Mouse (Mus musculus): Measurements from ENCODE around the gene Trim33. TPM values are rescaled to one million over a fixed set of nuclear protein-coding genes. Genes with fewer than 3 reads are reported as not detected.
A peak's percentile ranks its signal among the peaks of the same experiment; 100 is the strongest.

Gene Trim33
- polyA plus RNA-seq, 1 experiment from 2014 or later: 26.9 TPM

GRCm38 (mm10) chr3:103384949-103385348 lies 105.9 kb downstream of the Trim33 start:
- H3K9ac ChIP-seq (replicated peaks): no peak overlapping the region
- H3K27ac ChIP-seq (replicated peaks): no peak overlapping the region
- no peak overlapping the region for H3K4me3 ChIP-seq (replicated peaks)
- H3K27me3 ChIP-seq (replicated peaks): no peaks in the 10 kb centered on the region
- no peaks in the 10 kb centered on the region for H3K9me3 ChIP-seq (replicated peaks)
- 89% methylated on average over 5 of the region's 5 CpGs for whole genome bisulfite sequencing
- ATAC-seq (ENCODE audit: low FRiP score): no peak
- H3K4me2 ChIP-seq: no peak overlapping the region
- no peaks in the 10 kb centered on the region for H3K36me3 ChIP-seq
- no peaks in the 10 kb centered on the region for H3K4me1 ChIP-seq

GRCm38 (mm10) chr3:103385383-103386291 lies 106.5 kb downstream of the Trim33 start:
- no peaks in the 10 kb centered on the region for H3K4me1 ChIP-seq
- no peak overlapping the region for H3K4me3 ChIP-seq (replicated peaks)
- no peak overlapping the region for H3K27ac ChIP-seq (replicated peaks)
- no peaks in the 10 kb centered on the region for H3K9me3 ChIP-seq (replicated peaks)
- no peak for ATAC-seq (ENCODE audit: low FRiP score)
- no peaks in the 10 kb centered on the region for H3K36me3 ChIP-seq
- H3K27me3 ChIP-seq (replicated peaks): no peaks in the 10 kb centered on the region
- 93% methylated on average over 5 of the region's 5 CpGs for WGBS
- H3K9ac ChIP-seq (replicated peaks): no peak overlapping the region
- H3K4me2 ChIP-seq: no peak overlapping the region

- H3K9ac ChIP-seq (replicated peaks): no peak overlapping the region
- H3K36me3 ChIP-seq: no peaks in the 10 kb centered on the region
- no peaks in the 10 kb centered on the region for H3K27me3 ChIP-seq (replicated peaks)
- no peaks in the 10 kb centered on the region for H3K9me3 ChIP-seq (replicated peaks)
- no peaks in the 10 kb centered on the region for H3K4me1 ChIP-seq
- WGBS: 93% methylated on average over 16 of the region's 16 CpGs
- ATAC-seq (ENCODE audit: low FRiP score): no peak
- no peak overlapping the region for H3K4me2 ChIP-seq
- H3K27ac ChIP-seq (replicated peaks): no peak overlapping the region
- no peak overlapping the region for H3K4me3 ChIP-seq (replicated peaks)
These were observed 107.4 kb downstream of the Trim33 start for GRCm38 (mm10) chr3:103386292-103387031.

DNA sequence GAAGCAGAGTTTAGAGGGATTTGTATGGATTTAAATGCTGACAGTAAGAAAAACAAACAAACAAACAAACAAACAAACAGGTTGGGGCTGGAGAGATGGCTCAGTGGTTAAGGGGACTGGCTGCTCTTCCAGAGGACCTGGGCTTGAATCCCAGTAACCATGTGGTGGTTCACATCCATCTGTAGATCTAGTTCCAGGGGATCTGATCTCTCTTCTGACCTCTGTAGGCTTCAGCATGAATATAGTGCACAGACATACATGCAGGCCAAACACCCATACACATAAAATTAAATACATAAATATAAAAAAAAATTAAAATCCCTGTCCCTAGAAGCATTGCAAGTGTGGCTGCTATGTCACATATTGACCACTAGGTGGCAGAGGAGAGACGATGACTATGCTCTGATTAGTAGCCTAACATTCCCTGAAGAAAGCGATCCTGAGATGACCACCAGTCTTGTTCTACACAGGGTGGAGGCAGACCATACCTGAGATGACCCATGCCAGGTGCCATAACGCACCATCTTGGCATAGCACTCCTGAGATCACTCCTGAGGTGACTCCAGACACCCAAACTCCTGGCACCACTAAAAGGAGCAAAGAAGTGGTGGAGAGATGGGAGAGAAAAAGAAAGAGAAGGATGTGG lies 113.6 kb downstream of the Trim33 start:
- Histone ChIP-seq H3K36me3 (no peaks in the 10 kb centered on the region), H3K9me3 (replicated peaks) (no peaks in the 10 kb centered on the region), H3K4me1 (no peaks in the 10 kb centered on the region), H3K27ac (replicated peaks) (no peak overlapping the region), H3K4me3 (replicated peaks) (no peak overlapping the region), H3K9ac (replicated peaks) (no peak overlapping the region), H3K4me2 (no peak overlapping the region), H3K27me3 (replicated peaks) (no peaks in the 10 kb centered on the region)
- ATAC-seq (ENCODE audit: low FRiP score): peak; percentile 83
- WGBS: 3% methylated on average over 3 of the region's 3 CpGs

DNA sequence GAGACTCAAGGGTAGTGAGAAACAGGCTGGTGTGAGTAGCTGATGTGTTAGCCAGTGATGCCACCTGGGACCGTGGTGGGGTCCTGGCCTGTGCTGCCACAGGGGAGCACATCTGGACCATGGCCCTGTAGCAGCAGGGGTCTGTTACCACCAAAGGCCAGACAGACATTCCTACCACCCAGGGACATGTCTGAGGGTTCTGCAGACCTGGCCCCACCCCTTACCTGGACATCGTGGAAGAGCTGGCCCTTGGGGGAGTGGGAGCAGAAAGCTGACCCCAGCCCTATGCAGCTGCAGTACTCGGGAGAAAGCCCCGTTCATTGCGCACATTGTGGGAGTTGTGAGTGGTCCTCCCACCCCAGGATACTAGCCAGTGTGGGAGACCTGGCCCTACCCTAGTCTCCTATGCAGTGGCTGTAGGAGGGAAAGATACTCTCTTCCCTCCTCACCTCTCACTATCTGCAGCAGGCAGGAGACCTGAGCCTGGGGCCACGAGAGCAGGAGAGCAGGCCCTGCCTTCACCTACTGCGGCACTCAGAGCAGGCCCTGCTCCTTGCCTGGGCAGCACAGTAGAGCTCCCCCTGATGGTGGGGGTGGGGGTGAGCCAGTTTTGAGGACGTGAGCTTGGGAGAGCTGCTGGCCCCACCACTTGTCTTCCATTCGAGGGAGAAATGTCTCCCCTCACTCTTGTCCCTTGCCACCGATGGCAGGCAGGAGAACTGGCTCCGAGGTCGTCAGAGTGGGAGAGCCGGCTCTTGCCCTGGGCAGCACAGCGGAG lies 114.4 kb downstream of the Trim33 start:
- ATAC-seq (ENCODE audit: low FRiP score): peak; percentile 57
- Histone ChIP-seq H3K4me3 (replicated peaks) (no peak overlapping the region), H3K4me2 (no peak overlapping the region), H3K9me3 (replicated peaks) (no peaks in the 10 kb centered on the region), H3K27me3 (replicated peaks) (no peaks in the 10 kb centered on the region), H3K4me1 (no peaks in the 10 kb centered on the region), H3K36me3 (no peaks in the 10 kb centered on the region), H3K27ac (replicated peaks) (no peak overlapping the region), H3K9ac (replicated peaks) (no peak overlapping the region)
- 85% methylated on average over 14 of the region's 14 CpGs for WGBS

- Histone ChIP-seq H3K4me1 (no peaks in the 10 kb centered on the region), H3K27me3 (replicated peaks) (no peaks in the 10 kb centered on the region), H3K4me2 (no peak overlapping the region), H3K9me3 (replicated peaks) (no peaks in the 10 kb centered on the region), H3K27ac (replicated peaks) (no peak overlapping the region), H3K4me3 (replicated peaks) (no peak overlapping the region), H3K36me3 (no peaks in the 10 kb centered on the region), H3K9ac (replicated peaks) (no peak overlapping the region)
- WGBS: 86% methylated on average over 2 of the region's 2 CpGs
- ATAC-seq (ENCODE audit: low FRiP score): no peak
These were observed 115.0 kb downstream of the Trim33 start for GRCm38 (mm10) chr3:103394121-103394520.

- Histone ChIP-seq H3K9me3 (replicated peaks) (no peaks in the 10 kb centered on the region), H3K27me3 (replicated peaks) (no peaks in the 10 kb centered on the region), H3K36me3 (no peaks in the 10 kb centered on the region), H3K4me2 (no peak overlapping the region), H3K4me3 (replicated peaks) (no peak overlapping the region), H3K4me1 (peaks cover 14% of the 10 kb centered on the region), H3K27ac (replicated peaks) (no peak overlapping the region), H3K9ac (replicated peaks) (no peak overlapping the region)
- WGBS: 73% methylated on average over 3 of the region's 3 CpGs
- ATAC-seq (ENCODE audit: low FRiP score): no peak
These were observed 118.4 kb downstream of the Trim33 start for GRCm38 (mm10) chr3:103397523-103397922.

DNA sequence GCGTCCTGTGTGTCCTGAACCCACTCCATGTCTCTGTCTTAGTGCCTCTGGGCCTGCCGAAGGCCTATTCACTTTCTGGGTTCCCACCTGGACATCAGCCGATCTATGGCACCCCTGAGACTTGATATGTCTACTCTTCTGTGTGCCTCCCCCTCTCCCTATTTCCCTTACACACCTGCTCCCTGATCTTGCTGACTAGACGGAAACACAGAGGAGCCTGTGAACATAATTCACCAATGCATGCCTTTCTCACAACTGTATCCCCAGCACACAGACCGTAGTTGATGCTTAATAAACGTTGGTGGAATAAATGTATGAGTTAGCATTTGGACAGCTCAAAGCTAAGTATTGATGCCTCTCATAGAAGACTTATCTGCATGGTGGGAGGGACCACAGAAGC lies 121.7 kb downstream of the Trim33 start:
- Histone ChIP-seq H3K4me3 (replicated peaks) (no peak overlapping the region), H3K4me2 (no peak overlapping the region), H3K9me3 (replicated peaks) (no peaks in the 10 kb centered on the region), H3K9ac (replicated peaks) (no peak overlapping the region), H3K27me3 (replicated peaks) (no peaks in the 10 kb centered on the region), H3K27ac (replicated peaks) (peak overlapping the region; percentile 64; the same call in 1 of the 2 replicates), H3K4me1 (peaks cover 16% of the 10 kb centered on the region), H3K36me3 (no peaks in the 10 kb centered on the region)
- 49% methylated on average over 6 of the region's 6 CpGs for WGBS
- ATAC-seq (ENCODE audit: low FRiP score): peak; percentile 9; the same call in 1 of the 2 replicates

- Histone ChIP-seq H3K9me3 (replicated peaks) (no peaks in the 10 kb centered on the region), H3K4me2 (no peak overlapping the region), H3K27ac (replicated peaks) (peak overlapping the region; percentile 64), H3K9ac (replicated peaks) (no peak overlapping the region), H3K4me1 (peaks cover 16% of the 10 kb centered on the region), H3K36me3 (no peaks in the 10 kb centered on the region), H3K4me3 (replicated peaks) (no peak overlapping the region), H3K27me3 (replicated peaks) (no peaks in the 10 kb centered on the region)
- WGBS: 32% methylated on average over 17 of the region's 17 CpGs
- ATAC-seq (ENCODE audit: low FRiP score): peak; percentile 82
These were observed 122.4 kb downstream of the Trim33 start for GRCm38 (mm10) chr3:103401342-103402098.

DNA sequence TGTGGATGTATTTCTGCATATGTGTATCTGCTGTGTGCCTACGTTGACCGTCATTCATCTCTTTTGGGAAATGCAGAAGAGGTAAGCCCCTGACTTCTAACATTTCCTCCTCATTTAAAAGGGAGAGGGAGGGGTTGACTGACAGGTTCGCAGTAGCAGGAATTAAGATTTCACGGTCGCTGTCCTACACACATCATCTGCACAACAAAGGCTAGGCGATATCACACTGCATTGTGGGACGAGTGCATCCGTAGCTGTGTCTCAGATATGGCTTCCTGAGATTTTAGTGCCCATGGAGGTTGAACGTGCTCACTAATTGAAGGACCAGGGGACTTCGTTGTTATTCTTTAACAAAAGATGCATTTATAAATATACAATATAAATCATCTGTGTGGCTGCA lies 123.1 kb downstream of the Trim33 start:
- Histone ChIP-seq H3K9me3 (replicated peaks) (no peaks in the 10 kb centered on the region), H3K4me2 (no peak overlapping the region), H3K27me3 (replicated peaks) (no peaks in the 10 kb centered on the region), H3K36me3 (no peaks in the 10 kb centered on the region), H3K27ac (replicated peaks) (0 out of 2 replicates have a peak overlapping the region, but pooled peaks have one; percentile 13), H3K4me3 (replicated peaks) (no peak overlapping the region), H3K9ac (replicated peaks) (no peak overlapping the region), H3K4me1 (peaks cover 16% of the 10 kb centered on the region)
- 25% methylated on average over 10 of the region's 10 CpGs for WGBS
- ATAC-seq (ENCODE audit: low FRiP score): no peak

Data from neural tube, embryonic 15.5 days (tissue).